Mouse (Mus musculus) heart, postnatal 0 days (tissue): ENCODE data around the gene Ptprcap. TPM values are rescaled to one million over a fixed set of nuclear protein-coding genes. Genes with fewer than 3 reads are reported as not detected.
A peak's percentile ranks its signal among the peaks of the same experiment; 100 is the strongest.

Experiments
- ATAC-seq: fragments of 200-750 bp; cut with Nextera tagmentation; 2 replicates; pipeline ENCODE4 v1.8.0; 2017; ENCODE audit warnings: low read depth, moderate number of reproducible peaks, moderate library complexity; ENCODE audit not compliant: insufficient read depth
- DNase-seq: peaks from one replicate; pipeline ENCODE4 v3.0.0-alpha.2; 2016; ENCODE audit warnings: low spot score
- H3K27ac ChIP-seq: fragments of 300-500 bp; sonication (generic); 2 replicates; pipeline ENCODE4 v1.5.1; 2014; ENCODE audit warnings: low read depth, mild to moderate bottlenecking
- H3K27me3 ChIP-seq: fragments of 300-500 bp; sonication (generic); 2 replicates; pipeline ENCODE4 v1.6.1; 2014; ENCODE audit warnings: low read length, mixed read lengths; ENCODE audit not compliant: control insufficient read depth, insufficient read depth
- H3K36me3 ChIP-seq: fragments of 300-500 bp; sonication (generic); replicated peaks from 2 replicates; pipeline ENCODE4 v1.6.1; 2014; ENCODE audit warnings: low read length, mixed read lengths; ENCODE audit not compliant: control insufficient read depth, insufficient read depth
- H3K4me1 ChIP-seq: fragments of 300-500 bp; sonication (generic); 2 replicates; pipeline ENCODE4 v1.6.1; 2014; ENCODE audit warnings: antibody characterized with exemption; ENCODE audit not compliant: control insufficient read depth, insufficient read depth
- H3K4me2 ChIP-seq: fragments of 300-500 bp; sonication (generic); 2 replicates; pipeline ENCODE4 v1.6.1; 2014; ENCODE audit warnings: low read depth, mild to moderate bottlenecking, low read length, moderate library complexity
- H3K4me3 ChIP-seq: fragments of 300-500 bp; sonication (generic); 2 replicates; pipeline ENCODE4 v1.5.1; 2014; ENCODE audit warnings: low read depth, low read length
- H3K9ac ChIP-seq: fragments of 300-500 bp; sonication (generic); replicated peaks from 2 replicates; pipeline ENCODE4 v1.6.1; 2014; ENCODE audit warnings: low read depth, low read length, mixed read lengths
- H3K9me3 ChIP-seq: fragments of 300-500 bp; sonication (generic); replicated peaks from 2 replicates; pipeline ENCODE4 v1.6.1; 2016; ENCODE audit warnings: low read length; ENCODE audit not compliant: control insufficient read depth
- CTCF ChIP-seq: IDR thresholded peaks from 2 replicates; pipeline ENCODE4 v1.5.1; 2016; ENCODE audit warnings: antibody characterized with exemption, control low read depth, low read depth
- EP300 ChIP-seq: IDR thresholded peaks from 2 replicates; pipeline ENCODE4 v1.6.1; 2016; ENCODE audit warnings: antibody characterized with exemption, low read depth
- WGBS: fragments of 180-500 bp; shearing (Covaris S2); extraction: QIAGEN DNeasy Blood & Tissue Kit; methylation state at CpG from one replicate; pipeline ENCODE4 v1.1.7; 2014; 5-methylcytosine and 5-hydroxymethylcytosine counted together
- polyA plus RNA-seq: library from polyadenylated mRNA; unstranded; fragments of >200 nt; fragmentation: Nextera tagmentation; extraction: Ambion mirVana; gene quantifications from 2 replicates; pipeline ENCODE4 v1.2.1, GENCODE M21; 2015
- total RNA-seq: library from RNA; depleted of rRNA; stranded (reverse); fragments of >200 nt; gene quantifications from 2 replicates; pipeline ENCODE4 v1.2.3, GENCODE M21; 2014; ENCODE audit warnings: low replicate concordance

Ptprcap gene
- total and polyA plus RNA-seq, 2 experiments from 2014 or later: 0.46 TPM; not detected in 1

- TF ChIP-seq EP300 (no peak), CTCF (no peak)
- no peak for ATAC-seq
Measured at GRCm38 (mm10) chr19:4139446-4139845, 14.0 kb upstream of the Ptprcap start, which contains the start of gene Gpr152. Gene Gpr152, plus strand, starts transcription at chr19:4139787.

GRCm38 (mm10) chr19:4140147-4140546 lies 13.3 kb upstream of the Ptprcap start:
- no peaks in the 10 kb centered on the region for H3K27me3 ChIP-seq
- H3K9me3 ChIP-seq: no peaks in the 10 kb centered on the region
- H3K4me2 ChIP-seq: no peak overlapping the region
- DNase-seq (no peak), ATAC-seq (no peak)
- no peaks in the 10 kb centered on the region for H3K4me1 ChIP-seq
- no peak overlapping the region for H3K27ac ChIP-seq
- H3K36me3 ChIP-seq: no peaks in the 10 kb centered on the region
- no peak overlapping the region for H3K9ac ChIP-seq
- WGBS: 69% methylated on average over 6 of the region's 6 CpGs
- TF ChIP-seq CTCF: no peak
- no peak for TF ChIP-seq EP300
- H3K4me3 ChIP-seq: no peak overlapping the region

More at GRCm38 (mm10) chr19:4139446-4139845, 14.0 kb upstream of the Ptprcap start, which contains the start of gene Gpr152:
- Histone ChIP-seq H3K4me2 (no peak within 1 kb of the TSS), H3K4me3 (no peak within 1 kb of the TSS), H3K36me3 (no peaks in the 10 kb centered on the region), H3K9ac (no peak within 1 kb of the TSS), H3K4me1 (no peaks in the 10 kb centered on the region), H3K27ac (no peak within 1 kb of the TSS), H3K27me3 (no peaks in the 10 kb centered on the region), H3K9me3 (no peaks in the 10 kb centered on the region)
- DNase-seq: no peak
- 73% methylated on average over 2 of the region's 2 CpGs for WGBS

- TF ChIP-seq CTCF (no peak), EP300 (no peak)
- DNase-seq (no peak), ATAC-seq (no peak)
- Histone ChIP-seq H3K9me3 (no peaks in the 10 kb centered on the region), H3K4me1 (no peaks in the 10 kb centered on the region), H3K27me3 (no peaks in the 10 kb centered on the region), H3K9ac (no peak overlapping the region), H3K36me3 (no peaks in the 10 kb centered on the region), H3K27ac (no peak overlapping the region), H3K4me2 (no peak overlapping the region), H3K4me3 (no peak overlapping the region)
- 87% methylated on average over 18 of the region's 18 CpGs for WGBS
Measured at GRCm38 (mm10) chr19:4142416-4143173, 10.8 kb upstream of the Ptprcap start.

- no peaks in the 10 kb centered on the region for H3K27me3 ChIP-seq
- H3K4me3 ChIP-seq: no peak within 1 kb of the TSS
- H3K4me2 ChIP-seq: no peak within 1 kb of the TSS
- 71% methylated on average over 7 of the region's 7 CpGs for WGBS
- H3K27ac ChIP-seq: peak within 1 kb of the TSS; percentile 2; the same call in 1 of the 2 replicates
- 0 out of 2 replicates have a peak, but pooled peaks cover 3% of the 10 kb centered on the region for H3K4me1 ChIP-seq
- ATAC-seq (no peak), DNase-seq (no peak)
- H3K36me3 ChIP-seq: no peaks in the 10 kb centered on the region
- TF ChIP-seq EP300 (no peak), CTCF (no peak)
- H3K9ac ChIP-seq: no peak within 1 kb of the TSS
- no peaks in the 10 kb centered on the region for H3K9me3 ChIP-seq
Measured at GRCm38 (mm10) chr19:4143759-4144268, 9.6 kb upstream of the Ptprcap start, which contains the start of gene Cabp4. Gene Cabp4, minus strand, starts transcription at chr19:4144033.

DNA sequence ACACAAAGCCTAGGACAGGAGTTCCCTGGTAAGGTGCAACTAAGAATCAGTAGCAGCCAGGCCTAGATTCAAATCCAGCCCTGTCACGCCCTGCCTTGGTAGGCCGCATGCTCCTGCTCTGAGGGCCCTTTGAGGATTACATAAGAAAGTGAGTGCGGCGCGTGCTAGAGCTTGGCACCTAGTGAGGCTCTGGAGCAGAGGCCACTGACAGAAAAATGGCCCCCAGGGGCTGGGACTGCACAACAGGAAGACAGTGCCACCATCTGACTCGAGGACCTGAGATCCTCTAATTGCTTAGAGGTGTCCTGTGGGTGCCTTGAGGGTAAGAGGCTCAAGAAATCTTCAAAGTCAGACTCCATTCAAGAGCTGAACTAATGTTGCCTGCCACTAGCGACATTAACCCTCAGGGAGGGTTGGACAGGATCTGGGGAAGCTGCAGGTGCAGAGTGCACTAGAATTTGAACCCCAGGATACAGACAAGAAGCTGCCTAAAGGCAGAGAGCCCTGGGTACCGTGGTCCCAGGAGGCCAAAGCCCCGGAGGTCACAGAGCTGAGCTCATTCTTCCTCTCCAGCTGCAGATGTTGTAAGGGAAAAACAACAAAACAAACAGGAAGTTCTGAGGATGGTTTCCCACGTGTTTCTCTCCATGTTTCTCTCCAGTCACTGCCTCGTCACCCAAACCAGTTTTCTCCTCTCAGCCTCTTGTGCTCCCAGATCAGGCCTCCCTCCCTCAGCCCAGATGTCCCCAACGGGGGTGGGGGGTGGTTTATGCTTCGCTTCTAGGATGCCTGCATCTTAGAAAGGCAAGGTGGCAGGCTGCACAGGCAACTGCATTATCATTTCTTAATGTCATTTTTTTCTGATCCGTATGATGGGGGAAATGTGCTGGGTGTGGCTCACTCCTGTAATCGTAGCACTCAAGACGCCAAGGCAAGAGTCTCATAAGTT lies 8.6 kb upstream of the Ptprcap start:
- no peaks in the 10 kb centered on the region for H3K36me3 ChIP-seq
- H3K9me3 ChIP-seq: no peaks in the 10 kb centered on the region
- no peak overlapping the region for H3K9ac ChIP-seq
- TF ChIP-seq CTCF (no peak), EP300 (no peak)
- no peak overlapping the region for H3K4me2 ChIP-seq
- H3K4me1 ChIP-seq: peaks cover 13% of the 10 kb centered on the region
- DNase-seq: no peak
- no peak overlapping the region for H3K4me3 ChIP-seq
- 67% methylated on average over 16 of the region's 16 CpGs for WGBS
- no peaks in the 10 kb centered on the region for H3K27me3 ChIP-seq
- ATAC-seq: no peak
- peak overlapping the region; percentile 2; the same call in 1 of the 2 replicates for H3K27ac ChIP-seq
